Mouse (Mus musculus) neural tube, embryonic 14.5 days (tissue): ENCODE results near the gene Ablim1. TPM values are rescaled to one million over a fixed set of nuclear protein-coding genes. Genes with fewer than 3 reads are reported as not detected.

Experiments
- ATAC-seq: fragments of 200-750 bp; cut with Nextera tagmentation; 2 replicates; pipeline ENCODE4 v1.8.0; 2017; ENCODE audit warnings: low read depth, mild to moderate bottlenecking, moderate TSS enrichment, moderate library complexity
- H3K27ac ChIP-seq: fragments of 300-500 bp; sonication (generic); 2 replicates; pipeline ENCODE4 v1.5.1; 2014; ENCODE audit warnings: low read depth, mild to moderate bottlenecking, control low read depth, low read length, moderate library complexity, mixed read lengths
- H3K27me3 ChIP-seq: fragments of 300-500 bp; sonication (generic); 2 replicates; pipeline ENCODE4 v1.6.1; 2014; ENCODE audit warnings: low read length; ENCODE audit not compliant: control insufficient read depth, insufficient read depth
- H3K36me3 ChIP-seq: fragments of 300-500 bp; sonication (generic); 2 replicates; pipeline ENCODE4 v1.6.1; 2014; ENCODE audit warnings: low read length, mixed read lengths; ENCODE audit not compliant: control insufficient read depth, insufficient read depth
- H3K4me1 ChIP-seq: fragments of 300-500 bp; sonication (generic); 2 replicates; pipeline ENCODE4 v1.6.1; 2014; ENCODE audit warnings: low read length; ENCODE audit not compliant: control insufficient read depth, insufficient read depth
- H3K4me2 ChIP-seq: fragments of 300-500 bp; sonication (generic); 2 replicates; pipeline ENCODE4 v1.6.1; 2014; ENCODE audit warnings: mild to moderate bottlenecking, low read depth, low read length, control low read depth
- H3K4me3 ChIP-seq: fragments of 300-500 bp; sonication (generic); 2 replicates; pipeline ENCODE4 v1.5.1; 2014; ENCODE audit warnings: low read depth, low read length, control low read depth, mixed read lengths
- H3K9ac ChIP-seq: fragments of 300-500 bp; sonication (generic); replicated peaks from 2 replicates; pipeline ENCODE4 v1.6.1; 2014; ENCODE audit warnings: low read depth, mild to moderate bottlenecking, control low read depth, low read length, mixed read lengths
- H3K9me3 ChIP-seq: fragments of 300-500 bp; sonication (generic); 2 replicates; pipeline ENCODE4 v1.6.1; 2016; ENCODE audit warnings: low read length; ENCODE audit not compliant: control insufficient read depth
- WGBS: fragments of 180-500 bp; shearing (Covaris S2); extraction: QIAGEN DNeasy Blood & Tissue Kit; methylation state at CpG from one replicate; pipeline ENCODE4 v1.1.7; 2014; 5-methylcytosine and 5-hydroxymethylcytosine counted together
- polyA plus RNA-seq: library from polyadenylated mRNA; unstranded; fragments of >200 nt; fragmentation: Nextera tagmentation; extraction: Ambion mirVana; gene quantifications from 2 replicates; pipeline ENCODE4 v1.2.1, GENCODE M21; 2014

Gene Ablim1
- polyA plus RNA-seq, 1 experiment from 2014 or later: 47.4 TPM

DNA sequence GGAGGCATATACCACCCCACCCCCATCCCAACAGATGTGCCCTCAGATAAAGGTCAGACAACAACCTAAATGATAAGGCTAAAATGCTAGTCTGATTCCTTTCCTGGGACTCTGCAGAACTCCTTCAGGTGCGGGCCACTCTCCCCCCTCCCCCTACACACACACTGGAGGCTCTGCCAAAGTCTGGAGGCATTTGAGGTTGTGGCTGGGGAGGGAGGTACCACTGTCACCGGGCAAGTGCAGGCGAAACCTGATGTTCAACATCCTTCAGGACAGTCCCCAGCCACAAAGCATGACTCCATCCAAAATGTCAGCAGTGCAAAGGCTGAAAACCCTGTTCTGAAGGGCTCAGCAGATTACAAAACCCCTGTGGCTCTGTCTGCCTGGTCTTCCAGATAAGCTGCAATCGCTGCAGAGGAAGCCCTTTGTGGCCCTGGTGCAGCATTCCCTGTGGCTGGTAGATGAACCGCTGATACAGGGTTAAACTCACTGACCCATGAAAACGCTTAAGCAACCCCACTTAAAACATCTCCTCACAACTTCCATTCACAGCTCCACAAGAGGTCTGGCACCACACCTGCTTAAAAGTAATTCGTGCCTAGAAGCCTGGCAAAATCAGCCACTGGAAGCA, 197.7 kb downstream of the Ablim1 start:
- peaks cover 20% of the 10 kb centered on the region for H3K4me1 ChIP-seq
- H3K4me2 ChIP-seq: peak overlapping the region; percentile 18; the same call in 1 of the 2 replicates
- H3K27me3 ChIP-seq: no peaks in the 10 kb centered on the region
- no peak for ATAC-seq
- no peak overlapping the region for H3K27ac ChIP-seq
- H3K9ac ChIP-seq: 0 out of 2 replicates have a peak overlapping the region, but pooled peaks have one; percentile 8
- WGBS: 8% methylated on average over 7 of the region's 7 CpGs
- H3K9me3 ChIP-seq: no peaks in the 10 kb centered on the region
- H3K36me3 ChIP-seq: no peaks in the 10 kb centered on the region
- H3K4me3 ChIP-seq: no peak overlapping the region; the same call in 1 of the 2 replicates

DNA sequence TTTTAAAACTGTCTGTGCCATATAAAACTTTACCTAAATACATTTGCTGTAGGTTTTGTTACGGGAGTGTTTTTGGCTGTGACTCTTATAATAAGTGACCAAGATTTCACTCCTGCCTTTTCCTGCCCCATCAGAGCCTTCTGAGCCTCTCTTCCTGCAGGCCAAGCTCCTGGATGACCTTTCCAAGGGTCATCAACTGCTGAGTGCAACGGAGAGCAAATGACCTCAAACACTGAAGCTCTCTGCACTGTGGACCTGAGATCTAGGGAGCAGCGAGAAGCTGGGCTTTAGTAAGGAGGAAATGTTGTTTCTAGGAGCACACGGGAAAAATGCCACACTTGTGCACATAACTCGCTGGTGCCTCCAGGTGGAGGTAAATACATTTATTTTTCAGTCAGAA, 199.0 kb downstream of the Ablim1 start:
- no peak overlapping the region for H3K4me2 ChIP-seq
- no peaks in the 10 kb centered on the region for H3K36me3 ChIP-seq
- no peak overlapping the region for H3K9ac ChIP-seq
- no peaks in the 10 kb centered on the region for H3K9me3 ChIP-seq
- no peak overlapping the region for H3K27ac ChIP-seq
- no peak for ATAC-seq
- H3K4me3 ChIP-seq: no peak overlapping the region
- no peaks in the 10 kb centered on the region for H3K27me3 ChIP-seq
- H3K4me1 ChIP-seq: peaks cover 20% of the 10 kb centered on the region
- 75% methylated on average over 5 of the region's 5 CpGs for WGBS

GRCm38 (mm10) chr19:57114951-57115350, 199.8 kb downstream of the Ablim1 start:
- ATAC-seq: no peak
- Histone ChIP-seq H3K36me3 (no peaks in the 10 kb centered on the region), H3K4me1 (peaks cover 20% of the 10 kb centered on the region), H3K4me3 (no peak overlapping the region), H3K27me3 (no peaks in the 10 kb centered on the region), H3K9me3 (no peaks in the 10 kb centered on the region), H3K27ac (no peak overlapping the region), H3K4me2 (no peak overlapping the region), H3K9ac (no peak overlapping the region)
- 88% methylated on average over 5 of the region's 5 CpGs for WGBS

GRCm38 (mm10) chr19:57113975-57114374, 200.7 kb downstream of the Ablim1 start:
- WGBS: 98% methylated on average over 8 of the region's 8 CpGs
- no peaks in the 10 kb centered on the region for H3K27me3 ChIP-seq
- no peaks in the 10 kb centered on the region for H3K9me3 ChIP-seq
- no peak for ATAC-seq
- H3K36me3 ChIP-seq: no peaks in the 10 kb centered on the region
- peaks cover 16% of the 10 kb centered on the region for H3K4me1 ChIP-seq
- H3K27ac ChIP-seq: no peak overlapping the region
- no peak overlapping the region for H3K4me3 ChIP-seq
- no peak overlapping the region for H3K4me2 ChIP-seq
- H3K9ac ChIP-seq: no peak overlapping the region

DNA sequence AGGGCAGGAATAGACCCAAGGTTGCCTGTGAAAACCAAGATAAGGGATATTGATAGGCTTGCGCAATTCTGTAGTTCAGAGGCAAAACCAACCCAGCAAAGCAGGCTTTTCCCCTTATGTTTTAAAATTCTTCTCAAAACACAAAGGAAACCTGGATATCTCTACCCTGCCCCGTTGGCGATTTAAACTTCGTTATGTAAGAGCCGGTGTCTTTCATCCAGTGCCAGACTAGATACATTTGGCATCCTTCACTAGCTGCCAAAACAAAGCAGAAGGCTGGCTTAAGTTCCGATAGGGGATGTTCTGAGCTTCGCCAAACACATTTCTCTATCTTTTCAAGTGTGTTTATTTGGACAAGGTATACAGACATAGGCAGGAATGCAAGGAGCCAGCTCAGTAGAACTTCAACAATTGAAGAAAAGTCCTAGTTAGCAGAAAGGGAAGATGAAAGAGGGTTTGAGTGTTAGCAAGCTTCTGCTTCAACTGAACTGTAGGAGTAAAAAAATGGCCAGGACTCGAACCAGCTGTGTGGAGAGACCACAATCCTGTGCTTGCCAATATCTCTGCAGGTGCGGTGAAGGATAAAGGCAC, 201.8 kb downstream of the Ablim1 start:
- Histone ChIP-seq H3K27ac (no peak overlapping the region), H3K36me3 (no peaks in the 10 kb centered on the region), H3K4me1 (peaks cover 7% of the 10 kb centered on the region; the same call in 1 of the 2 replicates), H3K9ac (no peak overlapping the region), H3K27me3 (no peaks in the 10 kb centered on the region), H3K4me3 (no peak overlapping the region), H3K4me2 (no peak overlapping the region), H3K9me3 (no peaks in the 10 kb centered on the region)
- WGBS: 74% methylated on average over 9 of the region's 9 CpGs
- ATAC-seq: no peak

DNA sequence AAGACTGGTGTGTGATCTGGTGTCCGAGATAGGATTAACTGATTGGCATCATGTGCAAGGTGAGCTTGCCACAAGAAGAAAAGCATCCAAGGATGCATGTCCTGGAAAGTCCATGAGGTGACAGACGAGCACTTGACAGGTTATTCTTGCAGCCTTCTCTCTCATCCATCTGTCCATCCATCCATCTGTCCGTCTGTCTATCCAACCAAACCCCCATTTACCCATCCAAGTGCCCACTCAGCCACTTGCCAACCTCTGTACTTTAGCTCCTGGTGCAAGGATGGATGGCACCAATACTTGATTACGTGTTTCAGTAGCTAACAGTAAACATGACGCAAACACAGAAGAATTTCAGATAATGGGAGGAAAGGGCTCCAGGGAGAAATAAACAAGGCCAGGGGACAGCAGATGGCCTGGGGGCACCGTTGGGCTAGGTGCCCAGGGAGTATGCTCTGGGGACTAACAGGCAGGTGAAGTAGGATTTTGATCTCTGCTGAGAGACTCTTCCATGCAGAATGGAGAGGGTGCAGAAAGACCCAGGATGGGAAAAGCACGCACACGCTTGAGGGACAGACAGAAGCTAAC, 202.4 kb downstream of the Ablim1 start:
- Histone ChIP-seq H3K27me3 (no peaks in the 10 kb centered on the region), H3K36me3 (no peaks in the 10 kb centered on the region), H3K4me2 (no peak overlapping the region), H3K4me1 (peaks cover 5% of the 10 kb centered on the region; the same call in 1 of the 2 replicates), H3K27ac (no peak overlapping the region), H3K9me3 (no peaks in the 10 kb centered on the region), H3K9ac (no peak overlapping the region), H3K4me3 (no peak overlapping the region)
- 74% methylated on average over 8 of the region's 8 CpGs for WGBS
- no peak for ATAC-seq

DNA sequence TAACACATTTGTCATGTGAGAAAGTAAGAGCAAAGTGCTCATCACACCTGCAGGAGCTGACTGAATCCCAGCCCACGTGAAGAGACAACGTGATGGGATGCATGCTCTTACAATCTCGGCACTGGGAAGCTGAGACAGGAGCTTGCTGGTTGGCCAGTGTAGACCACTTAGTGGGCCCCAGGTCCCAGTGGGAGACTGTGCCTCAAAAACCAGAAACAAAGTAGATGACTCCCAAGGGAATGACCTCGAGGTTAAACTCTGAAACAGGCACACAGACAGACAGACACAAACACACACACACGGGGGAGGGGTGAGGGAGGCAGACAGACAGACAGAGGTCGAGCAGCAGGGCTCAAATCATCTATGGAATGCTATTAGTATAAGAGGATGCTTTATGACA, 203.4 kb downstream of the Ablim1 start:
- no peak overlapping the region for H3K27ac ChIP-seq
- no peak for ATAC-seq
- H3K27me3 ChIP-seq: no peaks in the 10 kb centered on the region
- no peak overlapping the region for H3K4me3 ChIP-seq
- H3K9me3 ChIP-seq: no peaks in the 10 kb centered on the region
- H3K4me1 ChIP-seq: no peaks in the 10 kb centered on the region
- H3K4me2 ChIP-seq: no peak overlapping the region
- no peak overlapping the region for H3K9ac ChIP-seq
- H3K36me3 ChIP-seq: no peaks in the 10 kb centered on the region
- WGBS: 77% methylated on average over 6 of the region's 6 CpGs

DNA sequence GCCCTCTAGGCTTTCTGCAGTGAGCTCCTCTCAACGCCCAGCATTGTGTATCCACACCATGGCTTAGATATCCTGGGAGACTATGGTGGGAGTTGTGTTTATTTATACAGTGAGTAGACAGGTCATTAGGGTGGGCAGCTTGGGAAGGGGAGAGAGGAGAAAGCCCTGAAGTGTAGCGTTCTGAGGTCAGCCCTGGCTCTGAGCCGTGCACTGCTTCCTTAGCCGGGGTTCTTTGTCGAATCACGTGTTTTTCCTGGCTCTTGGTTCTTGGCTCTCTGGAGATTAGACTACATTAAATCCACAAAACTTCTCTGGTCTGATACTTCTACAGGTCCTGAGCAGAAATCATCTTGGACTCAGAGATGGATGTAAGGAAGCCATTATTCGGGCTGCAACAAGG, 205.1 kb downstream of the Ablim1 start:
- no peak for ATAC-seq
- no peaks in the 10 kb centered on the region for H3K4me1 ChIP-seq
- H3K4me3 ChIP-seq: no peak overlapping the region
- H3K36me3 ChIP-seq: no peaks in the 10 kb centered on the region
- no peaks in the 10 kb centered on the region for H3K27me3 ChIP-seq
- no peak overlapping the region for H3K27ac ChIP-seq
- no peak overlapping the region for H3K4me2 ChIP-seq
- WGBS: 86% methylated on average over 7 of the region's 7 CpGs
- H3K9ac ChIP-seq: no peak overlapping the region
- H3K9me3 ChIP-seq: no peaks in the 10 kb centered on the region

DNA sequence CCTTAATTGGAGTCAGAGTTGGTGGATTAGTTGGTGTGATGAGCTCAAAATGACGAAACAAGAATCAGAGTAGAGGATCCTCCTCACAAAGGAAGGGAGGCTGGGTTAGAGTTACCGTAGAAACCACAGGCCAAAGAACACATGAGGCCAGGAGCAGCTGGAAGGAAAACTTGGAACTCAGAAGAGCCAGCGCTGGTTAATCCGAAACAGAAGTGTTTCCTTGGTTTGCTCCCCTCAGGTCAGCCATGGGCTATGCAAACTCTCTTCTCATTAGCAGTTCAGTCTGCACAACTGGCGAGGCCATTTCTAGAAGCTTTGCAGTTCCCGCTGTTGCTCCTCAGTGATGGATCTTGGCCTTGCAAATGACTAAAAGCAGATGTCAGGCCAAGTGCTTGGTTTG, 208.2 kb downstream of the Ablim1 start:
- Histone ChIP-seq H3K36me3 (no peaks in the 10 kb centered on the region), H3K4me3 (no peak overlapping the region), H3K9me3 (no peaks in the 10 kb centered on the region), H3K4me2 (no peak overlapping the region), H3K9ac (no peak overlapping the region), H3K27me3 (no peaks in the 10 kb centered on the region), H3K4me1 (no peaks in the 10 kb centered on the region), H3K27ac (no peak overlapping the region)
- no peak for ATAC-seq
- WGBS: 85% methylated on average over 6 of the region's 6 CpGs
